Mouse (Mus musculus) megakaryocyte progenitor cell, adult 5-6 weeks (primary cell): ENCODE measurements around the gene Erc2. TPM values are rescaled to one million over a fixed set of nuclear protein-coding genes. Genes with fewer than 3 reads are reported as not detected.

ENCODE experiments used
- ATAC-seq: replicated peaks from 2 replicates; pipeline ENCODE4 v1.8.0; 2016; ENCODE audit warnings: mild to moderate bottlenecking, moderate TSS enrichment, inconsistent platforms; ENCODE audit not compliant: poor library complexity
- total RNA-seq, 2 experiments: library from RNA; stranded (forward) in 1 of 2; stranded (reverse) in 1 of 2; fragments of 157-497, 149-512 nt in 1 of 2; fragments of 200-1000 nt in 1 of 2; gene quantifications; 2 replicates each; pipeline versions ENCODE4 v1.2.3 to v1.2.4; 2015 to 2017

Gene Erc2
- total RNA-seq, 2 experiments from 2014 or later: not detected

DNA sequence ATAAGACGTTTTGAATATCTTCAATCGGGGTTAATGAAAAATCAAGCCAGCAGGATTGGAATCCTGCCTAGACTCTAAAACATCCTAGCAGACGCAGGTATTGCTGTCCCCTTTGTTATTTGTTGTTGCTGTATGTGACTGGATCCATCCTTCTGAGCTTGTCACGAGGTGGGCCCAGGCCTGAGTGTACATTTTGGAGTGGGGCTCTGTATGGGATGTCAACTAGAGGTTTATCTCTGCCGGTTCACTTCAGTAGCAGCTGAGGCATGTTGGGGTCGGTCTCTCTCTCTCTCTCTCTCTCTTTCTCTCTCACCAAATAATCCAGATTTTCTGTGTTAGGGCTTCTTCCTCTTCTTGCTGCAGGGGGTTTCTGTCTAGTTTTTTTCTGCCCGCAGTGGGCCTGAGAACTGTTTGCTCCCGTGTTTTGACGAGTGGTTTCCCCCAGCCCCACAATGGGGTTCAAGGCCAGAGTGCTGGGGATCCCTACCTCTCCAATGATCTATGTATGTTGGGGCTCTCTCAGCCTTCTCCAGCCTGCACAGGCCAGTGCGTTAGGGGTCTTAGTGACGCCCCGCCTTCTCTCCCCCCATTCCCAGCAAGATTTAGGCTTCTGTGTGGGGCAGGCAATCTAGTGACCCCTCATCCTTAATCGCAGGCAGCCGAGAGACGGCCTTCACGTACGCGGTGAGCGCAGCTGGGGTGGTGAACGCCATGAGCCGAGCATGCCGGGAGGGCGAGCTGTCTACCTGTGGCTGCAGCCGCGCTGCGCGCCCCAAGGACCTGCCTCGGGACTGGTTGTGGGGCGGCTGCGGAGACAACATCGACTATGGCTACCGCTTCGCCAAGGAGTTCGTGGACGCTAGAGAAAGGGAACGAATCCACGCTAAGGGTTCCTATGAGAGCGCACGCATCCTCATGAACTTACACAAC lies 895.7 kb downstream of the Erc2 start:
- ATAC-seq: no peak

- no peak for ATAC-seq
Observed at GRCm38 (mm10) chr14:28521106-28521505, 898.9 kb downstream of the Erc2 start.

- ATAC-seq: no peak
Observed at GRCm38 (mm10) chr14:28522611-28523010, 900.4 kb downstream of the Erc2 start.

DNA sequence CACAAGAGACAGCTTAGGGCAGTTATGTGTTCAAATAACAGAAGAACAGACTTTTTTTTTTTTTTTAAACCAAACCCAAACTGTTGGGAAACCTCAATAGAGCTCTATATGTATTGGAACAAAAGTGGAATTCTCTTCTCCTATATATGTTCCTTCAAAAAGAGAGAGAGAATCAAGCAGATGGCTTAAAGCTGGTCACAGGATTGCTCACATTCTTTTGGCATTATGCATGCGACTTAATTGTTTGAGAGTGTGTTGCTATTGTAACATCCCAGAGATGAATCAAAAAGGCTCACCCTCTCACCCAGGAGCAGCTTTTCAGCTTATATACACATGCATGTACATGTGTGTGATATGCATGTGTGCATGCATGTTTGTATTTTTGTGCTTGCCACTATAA lies 903.3 kb downstream of the Erc2 start:
- no peak for ATAC-seq

Other genes starting within 250 kb of the Erc2 start
- 25.4 and 33.9 TPM in 2 replicates for gene Fam208a, start 193.6 kb upstream of the Erc2 start, total RNA-seq (2015)
- 22.8 and 31.9 TPM in 2 replicates for gene Fam208a, start 193.6 kb upstream of the Erc2 start, total RNA-seq (2017)
- gene Ccdc66, start 114.0 kb upstream of the Erc2 start, total RNA-seq (2015): 13.1 and 14.2 TPM in 2 replicates
- 13.4 and 16.0 TPM in 2 replicates for gene Ccdc66, start 114.0 kb upstream of the Erc2 start, total RNA-seq (2017)